Mouse (Mus musculus): Measurements from ENCODE around the gene Asphd2. TPM values are rescaled to one million over a fixed set of nuclear protein-coding genes. Genes with fewer than 3 reads are reported as not detected.
"Not testable (repeated sequence)": the region's sequence is repeated elsewhere in the genome, so short reads cannot be mapped to it uniquely, and the experiment has no call there.

Asphd2 gene
- polyA plus RNA-seq, 1 experiment: 6.7 TPM

DNA sequence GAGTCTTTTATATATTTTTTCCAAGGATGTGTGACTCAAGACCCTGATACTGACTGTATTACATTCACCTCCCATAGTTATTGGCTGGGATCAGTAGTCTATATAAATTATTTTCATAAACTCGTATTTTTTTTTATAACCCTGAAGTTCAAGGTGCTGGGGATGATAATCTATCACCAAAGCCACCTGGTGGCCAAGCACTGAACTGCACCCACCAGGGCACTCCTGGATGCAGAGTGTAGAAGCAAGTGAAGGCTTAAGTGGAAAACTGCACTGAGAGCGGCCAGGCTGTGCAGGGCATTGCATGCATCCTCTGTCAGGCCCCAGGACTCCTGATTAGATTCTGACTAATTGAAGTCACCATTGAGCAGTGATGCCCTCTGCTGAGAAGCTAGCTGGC lies 32.6 kb upstream of the Asphd2 start:
- no peaks in the 10 kb centered on the region for H3K4me1 ChIP-seq (ENCODE audit: control insufficient read depth, insufficient read depth, low read length)
- H3K9me3 ChIP-seq (replicated peaks; ENCODE audit: control insufficient read depth, insufficient read depth, low read length, poor library complexity, severe bottlenecking): no peaks in the 10 kb centered on the region
- H3K4me3 ChIP-seq (ENCODE audit: low read depth, low read length): no peak overlapping the region
- no peak overlapping the region for H3K27ac ChIP-seq (ENCODE audit: insufficient read depth, low read length)
- no peak for TF ChIP-seq EP300 (IDR thresholded peaks at IDR 0.05; ENCODE audit: insufficient read depth, low read depth, low read length)
- peak; percentile 69 for TF ChIP-seq CTCF (IDR thresholded peaks at IDR 0.05; ENCODE audit: low read depth, low read length)
- H3K27me3 ChIP-seq (ENCODE audit: control insufficient read depth, insufficient read depth, low read length, poor library complexity, severe bottlenecking): no peaks in the 10 kb centered on the region
- no peaks in the 10 kb centered on the region for H3K36me3 ChIP-seq (ENCODE audit: control insufficient read depth, insufficient read depth, low read length, poor library complexity, severe bottlenecking)
- no peak overlapping the region for H3K9ac ChIP-seq (ENCODE audit: low read depth, poor library complexity, severe bottlenecking)

DNA sequence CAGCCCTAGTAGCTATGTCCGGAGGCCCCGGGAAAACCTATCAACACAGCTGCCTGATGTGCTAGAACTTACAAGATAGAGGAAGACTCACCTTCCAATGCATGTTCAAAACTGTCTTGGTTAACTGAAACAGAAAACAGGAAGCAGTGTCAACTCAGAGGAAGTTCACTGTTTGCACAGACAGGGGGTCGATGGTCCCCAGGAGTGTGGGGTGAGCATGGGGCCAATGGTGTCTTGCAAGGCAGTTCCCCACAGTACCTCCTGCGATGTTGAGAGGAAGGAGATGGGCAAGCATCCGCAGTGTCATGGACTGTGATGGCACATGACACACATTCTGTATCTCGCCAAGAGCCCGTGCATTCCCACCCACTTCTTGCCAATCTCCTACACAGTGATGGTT lies 32.0 kb upstream of the Asphd2 start:
- H3K27ac ChIP-seq (ENCODE audit: insufficient read depth, low read length): no peak overlapping the region
- no peaks in the 10 kb centered on the region for H3K27me3 ChIP-seq (ENCODE audit: control insufficient read depth, insufficient read depth, low read length, poor library complexity, severe bottlenecking)
- no peaks in the 10 kb centered on the region for H3K4me1 ChIP-seq (ENCODE audit: control insufficient read depth, insufficient read depth, low read length)
- no peak overlapping the region for H3K9ac ChIP-seq (ENCODE audit: low read depth, poor library complexity, severe bottlenecking)
- TF ChIP-seq EP300 (IDR thresholded peaks at IDR 0.05; ENCODE audit: insufficient read depth, low read depth, low read length) (no peak), POLR2A (IDR thresholded peaks at IDR 0.05; ENCODE audit: insufficient read depth, low read length) (no peak), CTCF (IDR thresholded peaks at IDR 0.05; ENCODE audit: low read depth, low read length) (no peak)
- no peaks in the 10 kb centered on the region for H3K36me3 ChIP-seq (ENCODE audit: control insufficient read depth, insufficient read depth, low read length, poor library complexity, severe bottlenecking)
- no peak overlapping the region for H3K4me3 ChIP-seq (ENCODE audit: low read depth, low read length)
- no peaks in the 10 kb centered on the region for H3K9me3 ChIP-seq (replicated peaks; ENCODE audit: control insufficient read depth, insufficient read depth, low read length, poor library complexity, severe bottlenecking)

DNA sequence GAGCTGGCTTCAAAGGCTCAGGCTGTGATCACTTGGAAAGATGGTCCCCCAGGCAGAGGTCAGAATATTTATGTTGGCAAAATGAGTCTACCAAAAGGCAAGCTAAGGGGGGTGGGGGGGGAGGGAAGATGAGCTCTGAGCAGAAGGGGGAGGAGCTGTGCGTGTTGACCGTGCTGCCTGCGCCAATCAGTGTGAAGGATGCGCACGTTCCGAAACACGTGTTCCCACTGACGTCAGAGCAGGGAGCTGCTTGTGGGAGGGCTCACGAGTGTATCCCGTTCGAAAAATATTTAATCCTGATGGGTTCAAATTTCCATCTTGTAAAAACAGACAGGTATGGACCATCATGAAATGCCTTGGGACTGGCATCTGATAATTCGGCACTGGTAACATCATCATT lies 24.9 kb upstream of the Asphd2 start:
- H3K36me3 ChIP-seq (ENCODE audit: control insufficient read depth, insufficient read depth, low read length, poor library complexity, severe bottlenecking): no peaks in the 10 kb centered on the region
- no peak overlapping the region for H3K4me3 ChIP-seq (ENCODE audit: low read depth, low read length)
- no peaks in the 10 kb centered on the region for H3K9me3 ChIP-seq (replicated peaks; ENCODE audit: control insufficient read depth, insufficient read depth, low read length, poor library complexity, severe bottlenecking)
- H3K27ac ChIP-seq (ENCODE audit: insufficient read depth, low read length): no peak overlapping the region
- no peak for TF ChIP-seq POLR2A (IDR thresholded peaks at IDR 0.05; ENCODE audit: insufficient read depth, low read length)
- TF ChIP-seq CTCF (IDR thresholded peaks at IDR 0.05; ENCODE audit: low read depth, low read length): no peak
- no peak for TF ChIP-seq EP300 (IDR thresholded peaks at IDR 0.05; ENCODE audit: insufficient read depth, low read depth, low read length)
- H3K4me1 ChIP-seq (ENCODE audit: control insufficient read depth, insufficient read depth, low read length): no peaks in the 10 kb centered on the region
- H3K27me3 ChIP-seq (ENCODE audit: control insufficient read depth, insufficient read depth, low read length, poor library complexity, severe bottlenecking): no peaks in the 10 kb centered on the region
- no peak overlapping the region for H3K9ac ChIP-seq (ENCODE audit: low read depth, poor library complexity, severe bottlenecking)

DNA sequence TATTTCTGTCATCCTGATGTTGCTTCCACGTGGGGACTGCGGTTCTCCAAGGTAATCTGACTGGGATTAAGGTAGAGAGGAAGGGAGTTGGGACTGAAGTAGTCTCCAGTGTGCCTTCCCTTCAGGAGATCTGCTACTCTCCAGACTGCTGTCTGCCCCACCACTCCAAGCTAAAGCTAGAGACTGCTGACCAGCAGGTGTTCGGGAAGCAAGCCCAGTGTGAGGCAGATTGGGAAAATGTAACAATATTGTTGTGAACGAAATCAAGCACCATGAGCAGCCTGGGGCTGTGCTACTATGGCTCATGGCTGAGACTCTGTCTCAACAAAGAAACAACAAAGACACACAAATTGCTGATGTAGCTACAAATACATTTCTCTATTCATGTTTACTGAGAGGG lies 23.4 kb upstream of the Asphd2 start:
- H3K27ac ChIP-seq (ENCODE audit: insufficient read depth, low read length): no peak overlapping the region
- H3K9ac ChIP-seq (ENCODE audit: low read depth, poor library complexity, severe bottlenecking): no peak overlapping the region
- no peaks in the 10 kb centered on the region for H3K36me3 ChIP-seq (ENCODE audit: control insufficient read depth, insufficient read depth, low read length, poor library complexity, severe bottlenecking)
- H3K27me3 ChIP-seq (ENCODE audit: control insufficient read depth, insufficient read depth, low read length, poor library complexity, severe bottlenecking): no peaks in the 10 kb centered on the region
- H3K4me3 ChIP-seq (ENCODE audit: low read depth, low read length): no peak overlapping the region
- H3K4me1 ChIP-seq (ENCODE audit: control insufficient read depth, insufficient read depth, low read length): no peaks in the 10 kb centered on the region
- no peaks in the 10 kb centered on the region for H3K9me3 ChIP-seq (replicated peaks; ENCODE audit: control insufficient read depth, insufficient read depth, low read length, poor library complexity, severe bottlenecking)
- TF ChIP-seq CTCF (IDR thresholded peaks at IDR 0.05; ENCODE audit: low read depth, low read length): no peak
- TF ChIP-seq POLR2A (IDR thresholded peaks at IDR 0.05; ENCODE audit: insufficient read depth, low read length): no peak

DNA sequence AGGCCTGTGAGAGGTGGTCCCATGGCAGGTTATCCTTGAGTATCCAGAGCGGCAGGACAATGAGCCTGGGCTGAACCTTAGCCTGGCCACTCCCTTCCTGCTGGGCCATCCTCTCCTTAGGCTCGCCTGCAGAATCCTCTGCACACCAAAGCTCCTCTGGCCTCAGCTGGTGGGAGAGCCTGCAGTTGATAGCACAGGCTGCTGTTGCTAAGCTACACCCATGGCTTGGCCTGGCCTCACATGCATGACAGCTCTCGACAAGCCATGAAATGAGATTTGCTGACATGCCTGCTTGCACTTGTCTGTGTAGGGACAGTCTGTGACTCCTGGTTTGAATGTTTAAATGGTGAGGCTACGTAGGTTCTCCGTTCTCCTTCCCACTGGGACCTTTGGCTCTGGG lies 22.0 kb upstream of the Asphd2 start:
- H3K27ac ChIP-seq (ENCODE audit: insufficient read depth, low read length): no peak overlapping the region
- peaks cover 1% of the 10 kb centered on the region for H3K4me1 ChIP-seq (ENCODE audit: control insufficient read depth, insufficient read depth, low read length)
- H3K9ac ChIP-seq (ENCODE audit: low read depth, poor library complexity, severe bottlenecking): no peak overlapping the region
- no peaks in the 10 kb centered on the region for H3K9me3 ChIP-seq (replicated peaks; ENCODE audit: control insufficient read depth, insufficient read depth, low read length, poor library complexity, severe bottlenecking)
- H3K36me3 ChIP-seq (ENCODE audit: control insufficient read depth, insufficient read depth, low read length, poor library complexity, severe bottlenecking): no peaks in the 10 kb centered on the region
- no peak for TF ChIP-seq POLR2A (IDR thresholded peaks at IDR 0.05; ENCODE audit: insufficient read depth, low read length)
- no peak for TF ChIP-seq EP300 (IDR thresholded peaks at IDR 0.05; ENCODE audit: insufficient read depth, low read depth, low read length)
- no peak for TF ChIP-seq CTCF (IDR thresholded peaks at IDR 0.05; ENCODE audit: low read depth, low read length)
- no peak overlapping the region for H3K4me3 ChIP-seq (ENCODE audit: low read depth, low read length)
- H3K27me3 ChIP-seq (ENCODE audit: control insufficient read depth, insufficient read depth, low read length, poor library complexity, severe bottlenecking): no peaks in the 10 kb centered on the region

DNA sequence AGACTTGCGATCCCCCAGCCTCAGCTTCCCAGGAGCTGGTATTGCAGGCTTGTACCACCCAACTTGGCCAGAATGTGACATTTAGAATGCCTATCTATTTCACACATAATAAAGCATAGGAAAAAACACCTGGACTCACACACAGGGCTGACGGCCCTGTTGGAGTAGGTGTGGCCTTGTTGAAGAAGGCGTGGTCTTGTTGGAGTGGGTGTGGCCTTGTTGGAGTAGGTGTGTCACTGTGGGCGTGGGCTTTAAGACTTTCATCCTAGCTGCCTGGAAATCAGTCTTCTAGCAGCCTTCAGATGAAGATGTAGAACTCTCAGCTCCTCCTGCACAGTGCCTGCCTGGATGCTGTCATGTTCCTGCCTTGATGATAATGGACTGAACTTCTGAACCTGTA lies 18.1 kb upstream of the Asphd2 start:
- not testable (repeated sequence) for H3K9ac ChIP-seq (ENCODE audit: low read depth, poor library complexity, severe bottlenecking); H3K4me3 ChIP-seq (ENCODE audit: low read depth, low read length); H3K27ac ChIP-seq (ENCODE audit: insufficient read depth, low read length); H3K36me3 ChIP-seq (ENCODE audit: control insufficient read depth, insufficient read depth, low read length, poor library complexity, severe bottlenecking); H3K27me3 ChIP-seq (ENCODE audit: control insufficient read depth, insufficient read depth, low read length, poor library complexity, severe bottlenecking); H3K4me1 ChIP-seq (ENCODE audit: control insufficient read depth, insufficient read depth, low read length); H3K9me3 ChIP-seq (replicated peaks; ENCODE audit: control insufficient read depth, insufficient read depth, low read length, poor library complexity, severe bottlenecking)
